Mouse (Mus musculus) cerebellum, adult 2 months (tissue): ENCODE data around the gene Il1r1.

Experiments
- CTCF ChIP-seq: fragments of 200-500 bp; IDR thresholded peaks from 2 replicates; pipeline ENCODE4 v1.5.1; 2011; ENCODE audit warnings: low read depth, mild to moderate bottlenecking, control low read depth, low read length, moderate library complexity, borderline replicate concordance; ENCODE audit not compliant: insufficient read depth
- POLR2A ChIP-seq: fragments of 200-500 bp; IDR thresholded peaks from 2 replicates; pipeline ENCODE4 v1.6.1; 2011; ENCODE audit warnings: low read length, control low read depth, borderline replicate concordance; ENCODE audit not compliant: insufficient read depth

GRCm38 (mm10) chr1:40303179-40303866 lies 78.4 kb downstream of the Il1r1 start:
- TF ChIP-seq POLR2A: no peak
- TF ChIP-seq CTCF: no peak
